Mouse (Mus musculus) c-Kit-positive CD71-negative TER-119-negative erythroid progenitor cells, embryonic 14.5 days (primary cell): Measurements from ENCODE around the gene Slc16a6.
"Not testable (repeated sequence)": the region's sequence is repeated elsewhere in the genome, so short reads cannot be mapped to it uniquely, and the experiment has no call there.

Experiments
- DNase-seq: peaks from one replicate; pipeline ENCODE4 v3.0.0-alpha.2; 2013; ENCODE audit warnings: low read depth

The Slc16a6 gene

GRCm38 (mm10) chr11:109473171-109474085, at the start of gene Slc16a6, which contains the start of gene Arsg:
TSS of gene Slc16a6 (minus strand) at chr11:109473598.
TSS of gene Arsg (plus strand) at chr11:109473374.
- DNase-seq = peak; percentile 85

DNA sequence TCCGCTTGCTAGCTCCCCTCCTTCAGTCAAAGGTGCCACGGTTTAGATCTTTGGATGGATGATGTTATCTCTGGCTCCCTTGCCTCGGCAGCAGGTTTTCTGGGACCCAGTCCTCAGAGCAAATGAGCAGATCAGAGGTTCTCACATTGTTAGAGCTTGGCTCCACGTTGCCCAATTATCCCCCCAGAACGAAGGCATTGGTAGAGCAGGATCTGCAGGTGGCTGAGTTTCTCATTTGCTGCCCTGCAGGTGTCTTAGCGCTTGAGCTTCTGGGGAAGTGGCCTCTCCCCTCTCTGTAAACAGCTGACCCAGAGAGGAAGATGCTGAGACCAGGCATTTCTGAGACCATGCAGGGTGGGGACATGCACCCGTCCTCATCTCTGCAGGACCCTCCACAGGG, 47.6 kb upstream of the Slc16a6 start:
- DNase-seq = no peak

DNA sequence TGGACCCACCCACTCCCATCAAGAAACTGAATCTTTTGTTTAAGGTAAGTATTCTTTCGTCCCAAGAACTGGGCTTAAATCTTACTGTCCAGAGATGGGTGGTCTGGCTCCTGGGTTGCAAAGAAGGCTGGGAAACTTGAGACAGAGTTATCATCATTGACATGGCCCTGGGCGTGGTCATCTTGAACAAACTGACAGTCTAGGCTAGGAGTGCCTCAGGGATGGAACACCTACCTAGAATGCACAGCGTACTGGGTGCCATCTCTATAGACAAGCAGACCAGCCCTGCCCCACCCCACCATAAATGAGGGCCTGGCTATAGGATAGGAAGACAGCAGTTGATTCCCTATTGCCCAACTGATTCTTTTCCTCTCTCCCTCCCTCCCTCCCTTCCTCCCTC, 44.4 kb upstream of the Slc16a6 start:
- DNase-seq = no peak

DNA sequence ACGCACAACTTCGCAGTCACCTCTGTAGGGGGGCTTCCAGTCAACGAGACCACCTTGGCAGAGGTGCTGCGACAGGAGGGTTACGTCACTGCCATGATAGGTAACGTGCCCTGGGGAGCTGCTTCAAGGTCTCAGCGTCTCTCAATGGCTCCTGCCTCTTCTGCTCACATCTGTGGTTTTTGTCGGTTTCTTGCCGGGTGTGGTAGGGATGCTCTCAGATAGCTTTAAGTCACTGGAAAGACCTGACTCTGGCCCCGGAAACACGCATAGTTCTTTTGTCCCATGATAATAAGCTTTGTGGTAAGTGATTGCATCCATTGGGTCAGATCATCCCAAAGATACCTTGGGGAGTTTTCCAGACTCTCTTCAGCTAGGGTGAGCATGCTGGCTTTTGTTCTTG, 43.9 kb upstream of the Slc16a6 start:
- no peak for DNase-seq

DNA sequence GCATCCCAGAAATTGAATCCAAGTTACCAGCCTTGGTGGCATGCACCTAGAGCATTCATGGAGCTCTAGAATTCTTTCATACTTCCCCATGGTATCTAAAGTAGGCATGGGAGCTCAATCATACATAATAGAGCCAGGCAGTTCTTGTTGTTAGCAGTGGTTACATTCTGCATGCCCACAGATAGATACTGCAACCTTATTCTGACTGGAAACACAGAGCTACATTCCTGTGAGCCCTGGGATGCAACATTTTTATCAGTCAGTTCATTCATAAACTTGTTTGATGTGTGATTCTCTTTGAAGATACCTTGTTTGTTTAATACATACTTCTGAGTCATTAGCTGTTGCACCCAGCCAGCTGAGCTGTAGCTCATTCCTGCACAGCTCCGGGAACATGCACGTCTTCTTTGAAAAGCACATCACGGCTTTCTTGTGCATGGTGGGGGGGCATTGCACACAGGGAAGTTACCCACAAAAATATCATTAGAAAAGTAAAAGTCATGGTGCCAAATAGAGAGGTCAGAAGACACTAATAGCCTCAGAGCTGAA, 40.7 kb upstream of the Slc16a6 start:
- no peak for DNase-seq

GRCm38 (mm10) chr11:109512995-109513675, 39.7 kb upstream of the Slc16a6 start:
- DNase-seq = no peak

DNA sequence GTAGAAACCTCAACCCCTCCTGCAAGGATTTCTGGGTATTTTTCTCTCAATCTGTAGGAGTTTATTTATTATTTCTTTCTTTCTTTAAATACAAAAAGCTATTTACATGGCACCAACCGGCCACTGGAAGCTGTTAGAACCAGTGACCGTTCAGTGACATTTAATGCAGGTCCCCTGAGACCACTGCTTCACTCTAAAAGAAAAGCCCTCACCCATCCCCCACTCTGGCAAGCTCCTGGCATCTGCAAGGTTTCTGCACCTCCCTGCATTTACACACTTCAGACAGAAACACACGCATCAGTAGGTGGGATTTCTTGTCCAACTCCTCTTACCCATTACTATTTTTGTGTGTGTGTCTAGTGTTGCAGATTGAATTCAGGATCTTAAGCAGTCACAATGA, 33.7 kb upstream of the Slc16a6 start:
- DNase-seq = no peak

GRCm38 (mm10) chr11:109505823-109506222, 32.4 kb upstream of the Slc16a6 start:
- DNase-seq = no peak

GRCm38 (mm10) chr11:109504977-109505376, 31.6 kb upstream of the Slc16a6 start:
- DNase-seq = no peak

GRCm38 (mm10) chr11:109500206-109500605, 26.8 kb upstream of the Slc16a6 start:
- no peak for DNase-seq

DNA sequence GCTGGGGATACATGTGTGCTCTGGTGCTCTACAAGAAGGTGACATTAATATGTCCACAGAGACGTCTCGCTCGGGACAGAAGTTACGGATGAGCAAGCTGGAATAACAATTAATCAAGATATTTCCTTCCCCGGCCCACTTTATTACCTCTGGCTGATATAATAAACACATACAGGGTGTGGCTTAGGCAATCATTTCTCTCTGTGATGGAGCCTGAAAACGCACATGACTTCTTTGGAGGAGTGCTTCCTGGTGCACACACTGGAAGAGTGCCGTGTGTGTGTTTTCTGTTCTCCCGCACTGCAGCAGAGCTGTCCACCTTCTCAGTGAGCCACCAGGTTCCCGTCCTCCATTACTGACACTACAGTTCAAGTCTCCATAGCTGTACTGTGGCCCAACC, 24.6 kb upstream of the Slc16a6 start:
- DNase-seq = no peak

GRCm38 (mm10) chr11:109496996-109497714, 23.8 kb upstream of the Slc16a6 start:
- no peak for DNase-seq

DNA sequence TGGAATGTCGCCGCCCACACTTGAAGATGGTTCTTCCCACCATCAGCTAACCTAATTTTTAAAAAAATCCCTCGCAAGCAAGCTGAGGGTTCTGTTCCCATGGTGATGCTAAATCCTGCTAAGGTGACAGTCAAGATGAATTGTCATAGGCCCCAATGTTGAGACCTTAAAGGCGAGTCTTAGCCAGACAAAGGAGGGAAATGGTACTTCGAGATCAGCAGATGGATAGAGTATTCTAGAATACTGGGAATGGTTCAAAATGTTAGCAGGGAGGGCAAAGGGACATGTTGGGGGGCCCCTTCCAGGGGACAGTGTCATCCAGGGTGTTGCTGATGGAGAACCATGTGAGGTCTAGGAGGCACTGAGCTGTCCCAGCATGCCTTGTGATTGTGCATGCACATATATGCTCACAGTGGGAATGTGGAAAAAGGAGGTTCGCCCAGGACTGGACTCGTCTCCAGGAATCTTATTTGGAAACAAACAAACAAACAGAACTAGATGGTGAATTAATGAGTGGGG, 23.1 kb upstream of the Slc16a6 start:
- no peak for DNase-seq

- DNase-seq = no peak
Observed at GRCm38 (mm10) chr11:109495771-109496474, 22.5 kb upstream of the Slc16a6 start.

- no peak for DNase-seq
Observed at GRCm38 (mm10) chr11:109494890-109495770, 21.7 kb upstream of the Slc16a6 start.

DNA sequence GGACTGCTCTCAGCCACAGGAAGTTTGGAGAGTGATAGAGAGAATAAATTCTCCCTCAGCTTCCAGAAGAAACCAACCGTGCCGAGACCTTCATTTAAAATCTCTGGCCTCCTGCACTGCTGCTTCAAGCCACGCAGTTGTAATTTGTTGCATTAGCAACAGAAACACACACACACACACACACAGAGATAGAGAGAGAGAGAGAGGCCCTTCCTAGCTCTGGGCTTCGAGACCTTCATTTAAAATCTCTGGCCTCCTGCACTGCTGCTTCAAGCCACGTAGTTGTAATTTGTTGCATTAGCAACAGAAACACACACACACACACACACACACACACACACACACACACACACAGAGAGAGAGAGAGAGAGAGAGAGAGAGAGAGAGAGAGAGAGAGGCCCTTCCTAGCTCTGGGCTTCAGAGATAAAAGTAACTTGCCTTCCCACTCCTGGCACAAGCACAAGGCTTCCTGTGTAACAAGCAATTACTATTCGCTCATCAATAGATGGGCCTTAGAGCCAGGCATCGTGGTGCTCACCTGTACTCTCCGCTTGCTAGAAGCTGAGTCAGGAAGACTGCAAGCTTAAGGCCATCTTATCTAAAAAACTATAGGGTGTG, 19.6 kb upstream of the Slc16a6 start:
- DNase-seq = not testable (repeated sequence)

- DNase-seq = no peak
Observed at GRCm38 (mm10) chr11:109491844-109492243, 18.4 kb upstream of the Slc16a6 start.

- DNase-seq = no peak
Observed at GRCm38 (mm10) chr11:109489763-109490162, 16.4 kb upstream of the Slc16a6 start.

DNA sequence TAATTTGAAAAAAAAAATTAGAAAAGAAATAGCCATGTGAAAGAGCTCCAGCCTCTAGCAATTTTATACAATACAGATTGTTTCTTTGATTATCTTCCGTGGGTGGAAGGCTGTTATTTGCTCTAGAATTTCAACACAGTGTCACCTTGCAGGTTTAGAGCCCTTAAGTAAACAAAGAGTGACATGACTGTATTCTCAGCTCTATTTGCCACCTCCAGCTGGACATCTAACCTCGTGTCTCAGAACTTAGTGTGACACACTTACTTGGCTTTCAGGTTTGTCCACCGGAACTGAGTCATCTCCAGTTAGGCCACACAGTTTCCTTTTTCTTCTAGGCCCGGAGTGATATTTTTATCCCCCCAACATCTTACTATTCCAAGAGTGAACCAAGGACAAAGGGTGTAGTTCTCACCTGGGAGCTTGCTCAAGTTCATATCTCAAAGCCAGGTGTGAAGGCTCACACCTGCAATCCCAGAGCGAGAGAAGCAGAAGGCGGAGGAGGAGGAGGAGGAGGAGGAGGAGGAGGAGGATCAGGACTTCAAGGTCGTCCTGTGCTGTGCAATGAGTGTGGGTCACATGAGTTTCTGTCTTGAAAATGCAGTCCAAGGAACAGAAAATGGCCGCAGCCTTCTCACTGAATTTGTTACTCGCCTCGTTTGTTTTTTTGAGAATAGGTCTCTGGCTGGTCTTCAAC, 14.7 kb upstream of the Slc16a6 start:
- DNase-seq = no peak
